Mouse (Mus musculus) right cerebral cortex, postnatal 14 days (tissue): Measurements from ENCODE around the gene Gm13420.
A peak's percentile ranks its signal among the peaks of the same experiment; 100 is the strongest.
"Not testable (repeated sequence)": the region's sequence is repeated elsewhere in the genome, so short reads cannot be mapped to it uniquely, and the experiment has no call there.

ENCODE experiments used
- DNase-seq: peaks from one replicate; pipeline ENCODE4 v3.0.0; 2022

Gene Gm13420

DNA sequence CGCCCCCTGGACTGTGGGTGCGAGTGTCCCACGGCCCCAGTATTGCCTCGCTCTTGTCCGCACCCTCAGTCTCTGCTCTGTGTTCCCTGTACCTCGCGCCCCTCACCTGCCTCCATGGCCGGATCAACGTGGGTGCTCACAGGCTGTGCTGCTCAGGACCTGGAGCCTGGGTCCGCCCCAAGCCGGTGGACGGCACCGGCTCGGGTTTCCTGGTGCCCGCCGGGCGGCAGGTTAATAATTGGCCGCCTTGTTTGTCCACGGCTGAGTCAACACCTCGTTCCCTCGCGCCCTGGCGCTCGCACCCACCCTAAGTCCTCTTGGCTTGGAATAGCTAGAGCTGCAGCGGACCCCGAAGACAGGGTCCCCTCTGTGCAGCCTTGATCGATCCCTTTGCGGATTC is at the start of gene Gm13420:
Gene Gm13420, minus strand, starts transcription at position 189 of the 400 bp plus-strand sequence.
- DNase-seq, result no peak

- no peak for DNase-seq
Observed at GRCm38 (mm10) chr2:29792772-29793487, 41.4 kb upstream of the Gm13420 start.

DNA sequence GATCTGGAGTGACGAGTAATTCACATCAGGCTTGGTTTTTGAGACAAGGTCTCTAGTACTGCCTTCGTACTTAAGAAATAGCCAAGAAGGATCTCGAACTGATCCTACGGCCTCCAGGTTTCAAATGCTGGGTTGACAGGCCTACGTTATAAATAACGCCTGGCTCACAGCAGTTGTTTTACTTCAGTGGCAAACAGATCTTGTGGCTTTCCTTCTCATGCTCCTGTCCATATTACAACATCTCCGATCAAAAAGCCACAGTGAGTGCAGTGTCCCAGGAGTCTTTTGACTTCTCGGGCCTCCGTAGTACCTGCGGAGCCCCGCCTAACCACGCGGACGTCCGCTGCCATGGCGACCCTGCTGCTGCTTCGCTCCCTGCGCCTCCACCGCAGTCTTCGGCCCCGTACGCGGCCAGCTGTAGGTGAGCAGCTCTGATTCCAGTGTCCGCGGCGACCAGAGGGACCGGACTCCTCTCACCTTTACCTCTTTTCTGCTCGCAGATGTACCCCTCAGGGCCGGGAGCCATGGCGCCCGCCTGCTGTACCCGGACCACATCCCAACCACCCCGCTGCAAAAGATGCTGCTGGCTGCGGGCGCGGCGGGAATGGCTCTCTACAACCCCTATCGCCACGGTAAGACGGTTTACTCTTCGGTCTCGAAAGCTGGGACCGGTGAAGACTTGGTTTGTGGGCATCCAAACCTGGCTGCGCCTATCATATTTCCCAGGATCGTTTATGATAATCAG is 36.6 kb upstream of the Gm13420 start, which contains the start of gene Trub2:
Gene Trub2, minus strand, starts transcription at position 566 of the 745 bp plus-strand sequence.
- DNase-seq, result peak; percentile 79

DNA sequence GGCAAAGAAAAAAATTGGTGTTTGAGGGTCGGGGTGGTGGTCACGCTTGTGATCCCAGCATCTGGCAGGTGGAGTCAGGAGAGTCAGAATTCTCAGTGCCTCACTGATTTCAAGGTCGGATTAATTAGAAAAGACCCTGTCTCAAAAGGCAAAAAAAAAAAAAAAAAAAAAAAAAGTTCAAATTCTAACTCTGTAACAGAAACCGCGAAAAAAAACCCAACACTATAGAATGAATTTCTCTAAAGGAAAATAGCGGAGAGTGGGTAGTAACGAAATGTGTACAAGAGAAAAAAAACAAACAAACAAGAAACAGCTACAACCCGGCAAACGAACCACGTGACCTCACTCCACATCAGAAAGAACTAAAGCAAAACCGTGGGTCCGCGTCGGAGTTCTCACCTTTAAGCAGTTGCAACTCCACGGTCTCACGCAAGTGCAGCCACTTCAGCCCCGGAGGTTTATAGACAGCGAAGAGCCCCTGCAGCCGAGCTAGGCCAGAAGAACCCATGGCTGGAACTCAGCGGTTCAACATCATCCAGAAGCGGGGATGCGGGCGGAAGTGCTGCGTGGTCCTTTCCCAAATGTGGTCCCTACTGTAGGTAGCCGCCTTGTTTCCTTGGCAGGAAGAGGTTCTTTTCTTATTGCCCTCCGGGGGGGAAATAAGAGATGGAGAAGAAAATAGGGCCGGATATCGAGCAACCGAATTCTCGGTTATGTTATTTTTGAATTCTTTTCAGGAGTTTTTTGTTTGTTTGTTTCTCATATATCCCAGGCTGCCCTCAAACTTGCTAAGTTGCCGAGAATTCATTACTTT is 35.8 kb upstream of the Gm13420 start, which contains the start of gene Coq4:
Gene Coq4, plus strand, starts transcription at position 390 of the 814 bp plus-strand sequence.
- DNase-seq, result peak; percentile 85

- no peak for DNase-seq
Observed at GRCm38 (mm10) chr2:29784290-29784689, 32.8 kb upstream of the Gm13420 start.

DNA sequence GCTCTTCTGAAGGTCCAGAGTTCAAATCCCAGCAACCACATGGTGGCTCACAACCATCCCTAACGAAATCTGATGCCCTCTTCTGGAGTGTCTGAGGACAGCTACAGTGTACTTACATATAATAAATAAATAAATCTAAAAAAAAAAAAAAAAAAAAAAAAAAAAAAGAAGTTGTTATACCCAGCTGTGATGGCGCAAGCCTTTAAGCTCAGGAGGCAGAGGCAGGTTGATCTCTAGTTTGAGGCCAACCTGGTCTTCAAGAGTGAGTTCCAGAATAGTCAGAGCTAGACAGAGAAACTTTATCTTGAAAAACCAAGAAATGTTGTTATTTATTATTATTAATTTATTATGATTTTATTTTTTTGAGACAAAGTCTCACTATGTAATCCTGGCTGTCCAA is 29.8 kb upstream of the Gm13420 start:
- DNase-seq, result not testable (repeated sequence)

DNA sequence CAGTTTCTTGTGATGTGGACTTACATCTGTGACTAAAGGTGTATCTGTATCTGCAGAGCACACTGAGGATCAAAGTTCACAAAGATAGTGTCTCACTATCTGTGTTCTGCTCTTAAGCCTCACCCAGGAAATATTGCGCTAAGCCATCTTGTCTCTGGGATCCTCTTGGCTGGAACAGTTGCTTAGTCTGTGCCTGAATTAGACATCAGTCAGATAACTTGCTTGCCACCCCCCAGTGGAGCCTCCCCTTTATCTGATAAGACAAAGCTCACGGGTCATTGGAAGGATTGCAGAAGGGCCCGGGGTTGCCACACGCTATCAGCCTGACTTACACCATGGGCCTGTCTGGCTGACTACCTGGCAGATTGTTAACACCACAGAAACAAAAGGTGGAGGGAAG is 21.8 kb upstream of the Gm13420 start:
- DNase-seq, result no peak

DNA sequence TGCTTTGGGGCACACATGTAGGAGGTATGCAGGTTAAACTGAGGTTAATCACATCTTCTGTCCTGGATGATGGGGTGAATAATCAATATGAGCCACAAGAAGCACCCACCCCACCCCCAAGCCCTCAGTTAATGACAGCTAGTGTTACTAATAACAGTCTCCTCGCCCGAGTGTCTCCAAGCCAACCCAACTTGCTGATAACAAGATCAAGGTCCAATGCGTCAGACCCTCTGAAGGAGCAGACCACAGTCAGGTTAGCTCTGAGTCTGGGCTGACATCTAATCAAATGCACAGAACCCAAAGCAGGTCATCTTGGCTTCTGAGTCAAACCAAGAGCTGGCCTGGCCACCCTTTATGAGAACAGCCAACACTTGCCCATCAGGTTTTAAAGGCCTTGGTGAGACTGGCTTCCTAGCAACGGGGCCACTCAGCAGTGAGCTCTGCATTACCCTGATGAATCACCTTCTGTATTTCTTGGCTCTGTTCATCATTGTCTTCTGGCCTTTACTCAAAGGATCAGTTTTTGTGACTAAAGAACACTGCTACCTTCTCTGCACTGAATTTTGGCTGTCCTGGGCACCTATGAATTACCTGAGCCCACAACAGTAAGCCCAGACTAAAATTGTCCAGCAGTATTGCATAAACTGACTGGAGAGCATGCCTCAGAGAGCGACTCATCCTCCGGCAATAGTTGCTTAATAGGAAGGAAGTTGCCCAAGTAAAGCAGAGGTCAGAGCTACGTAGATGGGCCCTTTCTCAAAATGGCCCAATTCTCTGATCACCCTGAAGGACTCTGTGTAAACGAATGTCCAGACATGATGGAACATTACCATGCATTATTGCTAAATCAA is 20.4 kb upstream of the Gm13420 start:
- no peak for DNase-seq

DNA sequence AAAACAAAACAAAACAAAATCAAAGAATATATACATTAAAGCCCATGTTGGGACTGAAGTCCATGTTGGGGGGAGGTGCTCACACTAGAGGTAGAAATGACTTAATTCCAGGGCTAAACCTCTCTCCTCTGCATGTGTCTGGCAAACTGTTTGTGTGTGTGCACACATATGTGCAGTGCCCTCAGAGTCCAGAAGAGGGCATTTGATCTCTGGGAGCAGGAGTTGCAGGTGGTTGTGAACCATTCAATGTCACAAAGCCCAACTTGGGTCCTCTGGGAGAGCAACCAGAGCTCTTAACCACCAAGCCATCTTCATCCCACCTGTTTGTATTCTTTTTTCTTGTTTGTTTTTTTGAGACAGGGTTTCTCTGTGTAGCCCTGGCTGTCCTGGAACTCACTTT is 18.7 kb upstream of the Gm13420 start:
- no peak for DNase-seq

- DNase-seq, result no peak
Observed at GRCm38 (mm10) chr2:29768901-29769300, 17.4 kb upstream of the Gm13420 start.

DNA sequence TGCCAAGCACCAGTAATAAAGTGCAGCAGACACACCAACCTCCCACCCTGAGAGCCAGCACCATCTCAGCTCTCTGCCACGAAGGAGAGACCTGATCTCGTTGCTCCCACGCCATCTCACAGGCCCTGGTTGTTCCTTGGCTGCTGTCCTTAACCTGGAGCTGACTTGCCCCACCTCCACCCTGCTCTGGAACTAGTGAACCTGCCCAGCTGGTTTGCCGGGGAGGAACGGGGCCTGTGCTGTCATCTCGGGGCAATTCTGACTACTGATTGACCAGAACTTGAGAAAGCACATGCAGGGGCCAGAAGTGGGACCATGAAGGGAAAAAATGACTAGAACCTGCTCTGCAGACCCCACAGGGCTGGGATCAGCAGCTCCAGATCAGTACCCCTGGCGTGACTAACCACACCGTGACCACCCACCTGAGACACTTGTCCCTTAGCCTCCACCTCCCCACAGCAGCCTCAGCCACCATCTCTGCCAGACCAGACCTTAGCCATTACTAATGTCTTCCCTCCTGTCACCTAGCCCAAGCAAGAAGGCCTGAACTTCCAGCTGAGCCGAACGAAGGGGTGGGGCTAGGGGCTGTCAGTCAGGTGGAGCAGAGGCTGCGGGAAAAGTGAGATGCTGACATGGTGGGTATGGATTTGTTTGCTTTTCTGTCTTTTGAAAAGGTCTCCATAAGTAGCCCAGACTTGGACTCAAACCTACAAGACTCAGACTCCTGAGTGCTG is 16.7 kb upstream of the Gm13420 start:
- no peak for DNase-seq

DNA sequence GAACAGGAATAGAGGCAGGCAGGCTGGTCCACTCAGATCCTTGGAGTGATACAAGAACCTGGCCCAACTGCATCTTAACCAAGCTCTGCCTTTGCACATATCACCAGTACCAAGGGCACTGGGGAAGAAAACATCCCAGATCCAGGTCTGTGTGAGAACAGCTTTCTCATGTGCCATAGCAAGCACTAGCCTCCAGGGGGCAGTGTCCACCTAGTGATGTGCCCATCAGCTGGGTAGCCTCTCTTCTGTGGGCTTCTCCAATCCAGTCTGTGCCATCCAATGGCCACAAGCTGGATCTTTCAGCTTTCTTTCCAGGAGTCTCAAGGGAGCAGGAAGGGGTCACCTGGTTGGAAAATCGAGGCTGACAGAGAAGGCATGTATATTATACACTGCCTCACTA is 13.3 kb upstream of the Gm13420 start:
- peak; percentile 71 for DNase-seq

GRCm38 (mm10) chr2:29755693-29756092 is 4.2 kb upstream of the Gm13420 start:
- DNase-seq, result no peak

GRCm38 (mm10) chr2:29752397-29752796 is 912 bp upstream of the Gm13420 start:
- DNase-seq, result no peak

- no peak for DNase-seq
Observed at GRCm38 (mm10) chr2:29748499-29748898, 3.0 kb downstream of the Gm13420 start.

- no peak for DNase-seq
Observed at GRCm38 (mm10) chr2:29747852-29748251, 3.6 kb downstream of the Gm13420 start.

- DNase-seq, result no peak
Observed at GRCm38 (mm10) chr2:29747188-29747782, 4.2 kb downstream of the Gm13420 start.

DNA sequence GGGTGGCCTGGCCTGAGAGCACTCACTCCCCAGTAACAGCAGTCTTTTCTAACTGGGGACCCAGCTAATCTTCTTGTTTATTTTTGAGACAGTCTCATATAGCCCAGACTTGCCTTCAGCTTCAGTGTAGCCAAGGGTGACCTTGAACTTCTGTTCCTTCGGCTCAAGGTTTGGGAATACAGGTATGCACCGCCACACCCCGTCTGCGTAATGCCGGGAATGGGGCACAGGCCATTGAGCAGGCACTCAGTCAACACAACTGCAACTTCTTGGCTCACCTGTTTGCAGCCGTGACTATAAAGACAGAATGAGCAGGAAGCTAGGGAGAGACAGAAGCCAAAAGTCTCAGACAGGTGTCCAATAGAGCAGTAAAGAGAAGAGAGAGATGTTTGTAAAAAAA is 7.2 kb downstream of the Gm13420 start:
- no peak for DNase-seq

DNA sequence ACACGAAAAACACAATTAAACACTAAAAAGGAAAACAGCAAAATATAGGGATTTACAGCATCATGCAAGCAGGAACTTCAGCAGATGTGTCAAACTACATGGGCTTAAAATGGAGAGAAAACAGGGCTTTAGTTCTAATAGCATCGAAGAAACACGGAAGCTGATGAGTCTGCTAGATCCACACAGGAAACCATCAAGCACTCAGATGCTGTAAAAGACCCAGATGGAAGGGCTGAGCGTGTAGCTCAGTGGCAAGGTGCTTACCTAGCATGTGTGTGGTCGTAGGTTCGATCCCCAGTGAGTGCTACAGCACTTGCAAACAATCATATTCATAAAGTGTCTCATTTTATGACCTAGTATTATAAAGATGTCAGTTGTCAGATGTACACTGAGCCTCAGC is 10.3 kb downstream of the Gm13420 start:
- DNase-seq, result no peak

DNA sequence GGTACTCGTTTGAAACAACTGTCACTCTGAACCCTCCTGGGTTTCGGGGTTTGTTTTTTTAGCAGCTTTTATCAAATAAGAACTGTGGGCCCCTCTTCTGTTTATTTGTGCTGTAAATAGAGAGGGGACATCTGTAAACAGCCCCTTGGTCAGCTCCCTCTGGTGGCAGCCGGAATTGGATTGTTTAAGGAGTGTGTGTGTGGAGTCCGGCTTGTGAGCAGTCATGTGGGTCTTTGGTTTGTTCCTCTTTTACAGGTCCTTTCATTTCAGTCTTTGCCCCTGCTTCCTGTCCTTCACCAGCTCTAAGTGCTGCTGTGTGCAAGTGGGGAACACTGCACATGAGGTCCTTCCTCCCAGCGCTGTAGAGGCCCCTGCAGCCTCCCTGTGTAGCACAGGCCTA is 12.1 kb downstream of the Gm13420 start:
- peak; percentile 54 for DNase-seq

DNA sequence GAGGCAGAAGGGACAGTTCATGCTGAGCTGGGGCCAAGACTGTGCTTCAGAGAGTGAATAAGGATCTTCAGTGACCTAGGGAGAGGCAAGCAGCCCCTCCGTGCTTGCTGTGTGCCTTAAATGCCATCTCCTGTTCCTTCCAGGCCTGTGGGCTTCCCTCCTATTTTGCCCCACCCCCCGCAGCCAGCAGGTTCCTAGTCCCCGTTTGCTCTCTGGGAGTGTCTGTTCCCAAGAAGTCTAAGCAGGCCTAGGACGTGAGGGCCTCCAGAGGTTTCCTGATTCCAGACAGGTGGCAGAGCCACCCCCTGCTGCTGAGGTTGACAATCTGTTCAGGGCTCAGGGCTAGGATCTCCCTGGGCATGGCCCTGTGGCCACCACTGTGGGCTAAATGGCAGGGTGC is 12.7 kb downstream of the Gm13420 start:
- DNase-seq, result no peak
